Mouse (Mus musculus): ENCODE measurements around the gene Svop. TPM values are rescaled to one million over a fixed set of nuclear protein-coding genes. Genes with fewer than 3 reads are reported as not detected.

Gene Svop
- total and polyA plus RNA-seq, 3 experiments: 0.31 to 0.51 (median 0.38) TPM

GRCm38 (mm10) chr5:114007753-114008453 is 83.5 kb downstream of the Svop start:
- dilution Hi-C loops (cut with MboI; ENCODE audit: extremely low pct_ligation_motif_present, extremely low pct_unique_long_range_greater_than_20kb, low sequenced_read_pairs): no loop called here
- TF ChIP-seq POLR2AphosphoS2 (IDR thresholded peaks at IDR 0.05; ENCODE audit: low read depth, low read length) (no peak), ETS1 (conservative IDR thresholded peaks at IDR 0.05; ENCODE audit: low read depth, low read length) (no peak), RCOR1 (conservative IDR thresholded peaks at IDR 0.05; ENCODE audit: low read depth, low read length) (no peak), MAFK (IDR thresholded peaks at IDR 0.05; ENCODE audit: insufficient replicate concordance, low read length) (no peak), POLR2A (IDR thresholded peaks at IDR 0.05; ENCODE audit: low read depth, low read length) (no peak), MAZ (IDR thresholded peaks at IDR 0.05; ENCODE audit: low read depth, low read length) (no peak), EP300 (IDR thresholded peaks at IDR 0.05; ENCODE audit: low read length) (no peak), ZNF384 (IDR thresholded peaks at IDR 0.05; ENCODE audit: low read depth, low read length) (no peak), ZC3H11A (IDR thresholded peaks at IDR 0.05; ENCODE audit: low read depth, low read length) (no peak), CHD1 (IDR thresholded peaks at IDR 0.05; ENCODE audit: low read depth, low read length) (no peak), JUN (IDR thresholded peaks at IDR 0.05; ENCODE audit: insufficient read depth, low read depth, low read length) (no peak), NRF1 (IDR thresholded peaks at IDR 0.05; ENCODE audit: low read depth, low read length) (no peak), MYC (IDR thresholded peaks at IDR 0.05; ENCODE audit: low read depth, low read length) (no peak), ELF1 (IDR thresholded peaks at IDR 0.05; ENCODE audit: low read depth, low read length) (no peak), MAX (IDR thresholded peaks at IDR 0.05; ENCODE audit: low read length) (no peak), CTCF (conservative IDR thresholded peaks at IDR 0.05 in 1 of 2, IDR thresholded peaks at IDR 0.05 in 1 of 2; ENCODE audit: low read depth in 2 of 2, low read length in 2 of 2) (no peak), MXI1 (IDR thresholded peaks at IDR 0.05; ENCODE audit: low read depth, low read length) (no peak), ZMIZ1 (IDR thresholded peaks at IDR 0.05; ENCODE audit: low read depth, low read length) (no peak), PAX5 (IDR thresholded peaks at IDR 0.05; ENCODE audit: low read length) (no peak)
- in situ Hi-C loops (cut with MboI; ENCODE audit: low pct_ligation_motif_present, low pct_unique_long_range_greater_than_20kb, low sequenced_read_pairs): no loop called here
- Histone ChIP-seq H3K4me1 (ENCODE audit: control insufficient read depth in 1 of 2, insufficient read depth in 2 of 2) (no peaks in the 10 kb centered on the region), H3K27ac (ENCODE audit: insufficient read depth, low read depth) (no peak overlapping the region), H3K9me3 (replicated peaks; ENCODE audit: low read length) (no peaks in the 10 kb centered on the region), H3K9ac (ENCODE audit: insufficient read depth, low read depth) (no peak overlapping the region), H3K4me3 (replicated peaks in 1 of 3; ENCODE audit: low read depth in 2 of 3, low read length in 2 of 3, poor library complexity in 1 of 3) (no peak overlapping the region), H3K27me3 (replicated peaks) (no peaks in the 10 kb centered on the region), H3K4me2 (ENCODE audit: insufficient read depth, low read depth, poor library complexity, severe bottlenecking) (no peak overlapping the region), H3K36me3 (replicated peaks in 1 of 2; ENCODE audit: control insufficient read depth in 1 of 2, insufficient read depth in 1 of 2, low read length in 1 of 2) (no peaks in the 10 kb centered on the region), H3K79me2 (replicated peaks; ENCODE audit: control insufficient read depth, extremely low read depth, insufficient read depth, poor library complexity, severe bottlenecking) (no peaks in the 10 kb centered on the region)
- no peak for DNase-seq (ENCODE audit: extremely low read depth)

DNA sequence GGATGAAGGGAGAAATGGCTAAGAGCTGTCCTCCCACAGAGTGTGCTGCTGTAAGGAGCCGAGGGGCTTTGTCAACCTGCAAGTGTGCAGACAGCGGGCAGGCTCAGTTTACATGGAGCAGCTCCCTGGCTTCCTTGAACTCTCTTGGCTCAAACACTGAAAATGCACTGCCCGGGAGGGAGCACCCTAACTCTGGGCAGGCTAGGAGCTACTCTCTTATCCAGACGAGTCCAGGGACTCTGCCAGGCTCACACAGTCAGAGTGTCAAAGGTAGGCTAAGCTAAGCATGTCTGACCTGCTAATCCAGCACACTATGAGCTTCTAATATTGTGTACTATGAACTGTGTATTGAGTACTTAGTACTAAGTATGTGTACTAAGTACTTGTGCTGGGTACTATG is 84.4 kb downstream of the Svop start:
- no peaks in the 10 kb centered on the region for H3K27me3 ChIP-seq (replicated peaks)
- in situ Hi-C loops (cut with MboI; ENCODE audit: low pct_ligation_motif_present, low pct_unique_long_range_greater_than_20kb, low sequenced_read_pairs): no loop called here
- no peaks in the 10 kb centered on the region for H3K9me3 ChIP-seq (replicated peaks; ENCODE audit: low read length)
- no peak overlapping the region for H3K27ac ChIP-seq (ENCODE audit: insufficient read depth, low read depth)
- H3K79me2 ChIP-seq (replicated peaks; ENCODE audit: control insufficient read depth, extremely low read depth, insufficient read depth, poor library complexity, severe bottlenecking): no peaks in the 10 kb centered on the region
- H3K4me3 ChIP-seq (replicated peaks in 1 of 3; ENCODE audit: low read depth in 2 of 3, low read length in 2 of 3, poor library complexity in 1 of 3): no peak overlapping the region
- DNase-seq (ENCODE audit: extremely low read depth): no peak
- TF ChIP-seq USF2 (conservative IDR thresholded peaks at IDR 0.05; ENCODE audit: low read depth, low read length): no peak
- TF ChIP-seq ZMIZ1 (IDR thresholded peaks at IDR 0.05; ENCODE audit: low read depth, low read length): no peak
- TF ChIP-seq MAFK (IDR thresholded peaks at IDR 0.05; ENCODE audit: insufficient replicate concordance, low read length): no peak
- TF ChIP-seq CHD1 (IDR thresholded peaks at IDR 0.05; ENCODE audit: low read depth, low read length): no peak
- no peak for TF ChIP-seq JUND (conservative IDR thresholded peaks at IDR 0.05; ENCODE audit: low read depth, low read length)
- TF ChIP-seq ZKSCAN1 (IDR thresholded peaks at IDR 0.05; ENCODE audit: borderline replicate concordance, low read depth, low read length): no peak
- no peak for TF ChIP-seq JUN (IDR thresholded peaks at IDR 0.05; ENCODE audit: insufficient read depth, low read depth, low read length)
- TF ChIP-seq TCF12 (IDR thresholded peaks at IDR 0.05; ENCODE audit: low read depth, low read length): no peak
- no peak for TF ChIP-seq BHLHE40 (IDR thresholded peaks at IDR 0.05; ENCODE audit: low read depth, low read length)
- no peak for TF ChIP-seq EP300 (IDR thresholded peaks at IDR 0.05; ENCODE audit: low read length)
- no peak for TF ChIP-seq UBTF (IDR thresholded peaks at IDR 0.05; ENCODE audit: low read depth, low read length)
- TF ChIP-seq PAX5 (IDR thresholded peaks at IDR 0.05; ENCODE audit: low read length): no peak
- dilution Hi-C loops (cut with MboI; ENCODE audit: extremely low pct_ligation_motif_present, extremely low pct_unique_long_range_greater_than_20kb, low sequenced_read_pairs): no loop called here
- no peak overlapping the region for H3K9ac ChIP-seq (ENCODE audit: insufficient read depth, low read depth)
- no peak overlapping the region for H3K4me2 ChIP-seq (ENCODE audit: insufficient read depth, low read depth, poor library complexity, severe bottlenecking)
- H3K4me1 ChIP-seq (ENCODE audit: control insufficient read depth in 1 of 2, insufficient read depth in 2 of 2): 0 out of 4 replicates have a peak, but pooled peaks cover 0 to 6% of the 10 kb centered on the region in 2 experiments
- no peaks in the 10 kb centered on the region for H3K36me3 ChIP-seq (replicated peaks in 1 of 2; ENCODE audit: control insufficient read depth in 1 of 2, insufficient read depth in 1 of 2, low read length in 1 of 2)
